ENCODE assay signal across 10 mouse cellular contexts in the genomic region with DNA sequence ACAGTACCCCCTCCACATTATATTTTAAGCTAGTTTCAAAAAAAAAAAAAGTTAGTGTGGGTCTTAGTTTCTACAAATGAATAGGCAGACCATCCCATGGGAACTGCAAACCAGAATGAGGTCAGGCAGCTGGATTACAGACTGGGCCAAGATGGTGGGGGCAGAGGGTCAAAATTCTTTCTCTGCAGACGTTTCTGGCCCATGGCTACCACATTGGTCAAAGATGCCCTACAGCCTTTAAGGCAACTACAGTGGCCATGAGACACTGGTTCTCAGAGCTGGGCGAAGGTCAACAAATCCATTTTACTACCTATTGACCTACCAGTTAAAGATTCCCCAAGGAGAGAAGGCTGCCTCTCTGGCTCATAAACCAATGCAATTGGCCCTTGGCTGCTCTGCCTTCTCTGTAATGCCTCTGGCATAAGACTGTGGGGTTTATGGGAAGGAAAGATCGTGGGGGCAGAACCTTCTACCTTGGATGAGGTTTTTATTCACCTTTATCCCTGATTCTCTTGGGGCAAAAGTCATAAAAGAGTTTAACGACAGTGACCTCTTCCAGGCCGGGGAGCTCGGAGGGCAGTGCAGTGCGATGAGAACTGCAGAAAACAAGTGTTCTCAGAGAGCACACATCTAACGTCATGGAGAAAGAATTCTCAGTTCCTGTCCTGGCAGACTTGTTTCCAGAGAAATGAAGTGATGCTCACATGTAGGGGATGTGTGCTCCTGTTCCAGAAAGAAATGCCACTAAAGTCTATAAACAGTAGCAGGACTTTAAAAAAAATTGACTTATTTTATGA. TPM values are rescaled to one million over a fixed set of nuclear protein-coding genes. Genes with fewer than 3 reads are reported as not detected.
A peak's percentile ranks its signal among the peaks of the same experiment; 100 is the strongest.
DNase-seq lines count a peak whose midpoint lies in the region; ATAC-seq and TF ChIP-seq lines count a peak whose summit lies in the region.
"Had no signal": no experiment of that assay in that cellular context is flagged by ENCODE, and none has a peak within 500 bp of the region (broad histone marks: within the 10 kb centered on the region; RNA-seq: fewer than 3 reads in every experiment).

No protein-coding gene starts in this region.

- no peak for TF ChIP-seq CTCF in lung, embryonic 14.5 days (IDR thresholded peaks at IDR 0.05; ENCODE audit: low read depth)

- no peak overlapping the region for H3K9ac ChIP-seq in lung, embryonic 14.5 days
- no peak overlapping the region for H3K9ac ChIP-seq in limb, embryonic 14.5 days (ENCODE audit: low read depth, low read length, severe bottlenecking)

- no peaks in the 10 kb centered on the region for H3K27me3 ChIP-seq in lung, embryonic 14.5 days (ENCODE audit: insufficient read depth, low read length)
- H3K27me3 ChIP-seq in limb, embryonic 14.5 days (ENCODE audit: control insufficient read depth, insufficient read depth, low read length), result no peaks in the 10 kb centered on the region

- ATAC-seq in lung, embryonic 14.5 days (ENCODE audit: insufficient read depth), result no peak
- peak; percentile 79 for ATAC-seq in limb, embryonic 14.5 days (ENCODE audit: low FRiP score, low read depth)

- no peak for TF ChIP-seq POLR2A in limb, embryonic 14.5 days (IDR thresholded peaks at IDR 0.05; ENCODE audit: borderline replicate concordance, extremely low read depth, insufficient read depth, insufficient read length)

- H3K4me2 ChIP-seq in lung, embryonic 14.5 days, result no peak overlapping the region
- peak overlapping the region; percentile 11; the same call in 1 of the 2 replicates for H3K4me2 ChIP-seq in limb, embryonic 14.5 days (replicated peaks; ENCODE audit: low read depth, low read length, severe bottlenecking)

- DNase-seq in lung, embryonic 14.5 days, result peak; percentile 31
- no peak for DNase-seq in lung, postnatal 14 days
- peak; percentile 55 to 64 for DNase-seq in heart, postnatal 10 days
- peak; percentile 80 to 92 for DNase-seq in kidney, adult 8-10 months
- DNase-seq in limb, embryonic 14.5 days (ENCODE audit: low spot score), result peak; percentile 64
- DNase-seq in adrenal gland, postnatal 10 days, result no peak
- DNase-seq in right cerebral cortex, postnatal 4 days, result no peak
- no peak for DNase-seq in spleen, postnatal 36 days (ENCODE audit: low spot score in 2 of 2)
- DNase-seq: adrenal gland, postnatal 14 days; cerebellum, adult 2 months had no signal

- no peaks in the 10 kb centered on the region for H3K9me3 ChIP-seq in lung, embryonic 14.5 days (ENCODE audit: low read depth, low read length)
- H3K9me3 ChIP-seq in limb, embryonic 14.5 days (ENCODE audit: control insufficient read depth, low read length), result no peaks in the 10 kb centered on the region

- 61% methylated on average over 8 of the region's 8 CpGs for WGBS in lung, embryonic 14.5 days
- 23% methylated on average over 8 of the region's 8 CpGs for WGBS in limb, embryonic 14.5 days

- no peak overlapping the region for H3K27ac ChIP-seq in lung, embryonic 14.5 days (ENCODE audit: low read depth)
- H3K27ac ChIP-seq in limb, embryonic 14.5 days (replicated peaks; ENCODE audit: low read depth, low read length), result peak overlapping the region; percentile 33

- no peak overlapping the region for H3K4me3 ChIP-seq in lung, embryonic 14.5 days (ENCODE audit: low read depth, low read length)
- no peak overlapping the region for H3K4me3 ChIP-seq in limb, embryonic 14.5 days (replicated peaks; ENCODE audit: low read length)

- intact Hi-C loops in heart, postnatal 10 days (cut with DNase I), result no loop called here

- H3K4me1 ChIP-seq in lung, embryonic 14.5 days (ENCODE audit: insufficient read depth), result no peaks in the 10 kb centered on the region
- peaks cover 15% of the 10 kb centered on the region for H3K4me1 ChIP-seq in limb, embryonic 14.5 days (ENCODE audit: control insufficient read depth, insufficient read depth, low read length)

- H3K36me3 ChIP-seq in lung, embryonic 14.5 days (ENCODE audit: insufficient read depth), result no peaks in the 10 kb centered on the region
- H3K36me3 ChIP-seq in limb, embryonic 14.5 days (ENCODE audit: control insufficient read depth, insufficient read depth, low read length), result no peaks in the 10 kb centered on the region

RNA-seq across cellular contexts. Expression of a gene that starts 26.2 kb away (rescaled TPM):
- polyA plus RNA-seq in lung, embryonic 14.5 days (2014; fragmentation: Nextera tagmentation; extraction: Ambion mirVana), result 400 and 402 TPM in 2 replicates
- total RNA-seq in heart, postnatal 10 days (2021), result 100 to 1,000 TPM; 204 to 226 TPM
- polyA plus RNA-seq in limb, embryonic 14.5 days (2012; rRNA removed), result 252 and 285 TPM in 2 replicates
- polyA plus RNA-seq in limb, embryonic 14.5 days (2014; fragmentation: Nextera tagmentation; extraction: Ambion mirVana), result 352 and 392 TPM in 2 replicates
- total RNA-seq in adrenal gland, postnatal 10 days (2021), result 100 to 1,000 TPM; 225 to 245 TPM

RNA-seq across cellular contexts. Expression of a gene that starts 51.5 kb away (rescaled TPM):
- 22.3 and 23.4 TPM in 2 replicates for polyA plus RNA-seq in lung, embryonic 14.5 days (2014; fragmentation: Nextera tagmentation; extraction: Ambion mirVana)
- 10 to 100 TPM; 24.5 to 27.7 TPM for total RNA-seq in heart, postnatal 10 days (2021)
- polyA plus RNA-seq in limb, embryonic 14.5 days (2012; rRNA removed), result 44.9 and 59.8 TPM in 2 replicates
- 15.3 and 18.4 TPM in 2 replicates for polyA plus RNA-seq in limb, embryonic 14.5 days (2014; fragmentation: Nextera tagmentation; extraction: Ambion mirVana)
- total RNA-seq in adrenal gland, postnatal 10 days (2021), result 10 to 100 TPM; 42.4 to 42.7 TPM

RNA-seq across cellular contexts. Expression of a gene that starts 55.9 kb away (rescaled TPM):
- not detected in 2 replicates for polyA plus RNA-seq in lung, embryonic 14.5 days (2014; fragmentation: Nextera tagmentation; extraction: Ambion mirVana)
- total RNA-seq in heart, postnatal 10 days (2021), result under 1 TPM in 1 of 2 experiments, not detected in 1; 0.40 TPM
- 0.36 and 0.43 TPM in 2 replicates for polyA plus RNA-seq in limb, embryonic 14.5 days (2012; rRNA removed)
- polyA plus RNA-seq in limb, embryonic 14.5 days (2014; fragmentation: Nextera tagmentation; extraction: Ambion mirVana), result not detected in 2 replicates
- total RNA-seq in adrenal gland, postnatal 10 days (2021), result under 1 TPM; 0.27 to 0.48 TPM

Comparison
In these comparisons a context has a peak if more than half of its experiments do, and no peak if none do; other contexts are left out.
1. DNase-seq: peak in lung, embryonic 14.5 days (single experiment), heart, postnatal 10 days (2 of 2), kidney, adult 8-10 months (2 of 2) and limb, embryonic 14.5 days (single experiment); none in lung, postnatal 14 days (single experiment), adrenal gland, postnatal 10 days (single experiment), right cerebral cortex, postnatal 4 days (single experiment) and spleen, postnatal 36 days (0 of 2).